Mouse (Mus musculus): ENCODE measurements around the gene Hoxd4. TPM values are rescaled to one million over a fixed set of nuclear protein-coding genes. Genes with fewer than 3 reads are reported as not detected.

The Hoxd4 gene
- total and polyA plus RNA-seq, 3 experiments: 16.7 to 72.3 (median 19.3) TPM

DNA sequence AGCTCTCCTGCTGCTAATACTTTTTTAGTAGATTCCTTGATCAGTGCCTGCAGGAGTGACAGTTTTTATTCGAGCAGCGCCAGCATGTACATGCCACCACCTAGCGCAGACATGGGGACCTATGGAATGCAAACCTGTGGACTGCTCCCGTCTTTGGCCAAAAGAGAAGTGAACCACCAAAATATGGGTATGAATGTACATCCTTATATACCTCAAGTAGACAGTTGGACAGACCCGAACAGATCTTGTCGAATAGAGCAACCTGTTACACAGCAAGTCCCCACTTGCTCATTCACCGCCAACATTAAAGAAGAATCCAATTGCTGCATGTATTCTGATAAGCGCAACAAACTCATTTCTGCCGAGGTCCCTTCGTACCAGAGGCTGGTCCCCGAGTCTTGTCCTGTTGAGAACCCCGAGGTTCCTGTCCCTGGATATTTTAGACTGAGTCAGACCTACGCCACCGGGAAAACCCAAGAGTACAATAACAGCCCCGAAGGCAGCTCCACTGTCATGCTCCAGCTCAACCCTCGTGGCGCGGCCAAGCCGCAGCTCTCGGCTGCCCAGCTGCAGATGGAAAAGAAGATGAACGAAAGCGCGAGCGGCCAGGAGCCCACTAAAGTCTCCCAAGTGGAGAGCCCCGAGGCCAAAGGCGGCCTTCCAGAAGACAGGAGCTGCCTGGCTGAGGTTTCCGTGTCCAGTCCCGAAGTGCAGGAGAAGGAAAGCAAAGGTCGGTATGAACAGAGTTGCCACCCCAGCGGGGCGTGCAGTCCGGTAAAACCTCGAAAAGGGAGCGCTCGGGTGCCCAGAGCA lies 19.5 kb upstream of the Hoxd4 start:
- no peak for DNase-seq

GRCm38 (mm10) chr2:74692808-74693431 lies 18.8 kb upstream of the Hoxd4 start:
- no peak for DNase-seq

- no peak for DNase-seq
Measured at GRCm38 (mm10) chr2:74693432-74693827, 18.3 kb upstream of the Hoxd4 start.

GRCm38 (mm10) chr2:74694066-74694465 lies 17.7 kb upstream of the Hoxd4 start:
- no peak for DNase-seq

GRCm38 (mm10) chr2:74695383-74695782 lies 16.3 kb upstream of the Hoxd4 start:
- DNase-seq: no peak

DNA sequence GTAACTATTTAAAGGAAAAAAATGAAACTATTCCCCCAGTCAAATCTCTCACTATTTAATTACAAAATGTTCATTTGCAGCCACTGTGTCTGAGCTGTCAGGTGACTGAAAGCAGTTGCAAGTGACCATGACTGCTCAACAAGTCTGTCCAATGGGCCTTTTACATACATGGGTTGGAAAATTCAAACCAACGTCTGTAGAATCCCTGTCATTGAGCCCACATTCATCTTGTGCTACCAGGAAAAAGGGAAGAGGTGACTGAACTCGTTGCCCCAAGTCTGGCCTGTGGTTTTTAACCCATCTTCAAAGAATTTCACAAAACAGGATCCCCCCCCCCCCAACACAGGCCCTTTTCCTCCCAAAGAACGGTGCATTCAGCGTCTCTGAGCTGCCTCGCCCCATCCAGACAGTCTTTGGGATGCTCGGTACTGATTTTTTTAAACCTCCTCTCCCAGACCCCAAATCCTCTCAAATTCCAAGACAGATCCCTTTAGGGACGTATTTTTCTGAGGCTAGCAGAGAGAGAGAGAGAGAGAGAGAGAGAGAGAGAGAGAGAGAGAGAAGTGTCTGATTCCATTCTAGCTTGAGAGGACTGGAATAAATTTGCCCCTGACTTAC lies 15.8 kb upstream of the Hoxd4 start:
- DNase-seq: no peak

DNA sequence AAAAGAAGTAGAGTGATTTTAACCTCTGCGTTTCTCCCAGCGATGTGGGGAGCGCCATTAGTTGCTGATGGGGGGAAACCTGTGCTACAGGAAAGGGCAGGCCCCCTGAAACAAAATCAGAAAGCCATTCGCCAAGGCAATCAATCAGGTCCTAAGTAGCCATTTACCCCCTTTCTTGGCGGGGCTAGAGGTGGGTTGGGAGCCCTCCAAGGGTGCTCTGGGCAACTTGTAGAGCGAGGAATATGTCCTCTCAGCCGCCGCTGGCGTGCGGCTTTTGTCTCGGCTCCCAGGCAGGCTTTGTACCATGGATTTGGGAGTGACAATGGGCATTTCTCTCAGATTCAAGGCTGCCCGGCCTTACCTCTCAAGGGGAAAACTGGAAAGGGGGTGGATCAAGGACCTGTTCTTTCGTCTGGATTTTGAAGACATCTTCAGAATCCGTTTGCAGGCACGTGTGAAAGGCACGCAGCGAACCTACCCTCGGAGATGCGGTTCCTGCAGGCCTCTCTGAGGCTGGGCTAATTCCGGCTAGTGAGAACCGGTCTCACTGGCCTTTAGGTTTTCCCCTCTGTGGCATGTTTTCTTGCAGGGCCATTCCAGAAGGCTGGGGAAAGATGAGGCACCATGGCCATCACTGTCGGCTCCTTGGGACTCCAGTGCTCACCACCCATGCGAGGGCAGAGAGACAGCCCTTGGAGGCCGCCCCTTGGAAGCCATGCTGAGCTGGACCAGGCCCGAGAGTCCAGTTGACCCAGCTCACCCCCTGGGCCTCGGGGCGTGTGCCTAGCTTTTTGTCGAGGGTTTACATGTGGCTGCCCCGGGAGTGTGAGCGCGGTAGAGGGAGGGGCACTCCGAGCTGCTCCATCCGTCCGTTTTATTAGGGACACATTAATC lies 15.0 kb upstream of the Hoxd4 start:
- DNase-seq: no peak

- DNase-seq: peak; percentile 88
Measured at GRCm38 (mm10) chr2:74697567-74698121, 14.1 kb upstream of the Hoxd4 start, which contains the start of gene Hoxd9. Gene Hoxd9, plus strand, starts transcription at chr2:74697727.

DNA sequence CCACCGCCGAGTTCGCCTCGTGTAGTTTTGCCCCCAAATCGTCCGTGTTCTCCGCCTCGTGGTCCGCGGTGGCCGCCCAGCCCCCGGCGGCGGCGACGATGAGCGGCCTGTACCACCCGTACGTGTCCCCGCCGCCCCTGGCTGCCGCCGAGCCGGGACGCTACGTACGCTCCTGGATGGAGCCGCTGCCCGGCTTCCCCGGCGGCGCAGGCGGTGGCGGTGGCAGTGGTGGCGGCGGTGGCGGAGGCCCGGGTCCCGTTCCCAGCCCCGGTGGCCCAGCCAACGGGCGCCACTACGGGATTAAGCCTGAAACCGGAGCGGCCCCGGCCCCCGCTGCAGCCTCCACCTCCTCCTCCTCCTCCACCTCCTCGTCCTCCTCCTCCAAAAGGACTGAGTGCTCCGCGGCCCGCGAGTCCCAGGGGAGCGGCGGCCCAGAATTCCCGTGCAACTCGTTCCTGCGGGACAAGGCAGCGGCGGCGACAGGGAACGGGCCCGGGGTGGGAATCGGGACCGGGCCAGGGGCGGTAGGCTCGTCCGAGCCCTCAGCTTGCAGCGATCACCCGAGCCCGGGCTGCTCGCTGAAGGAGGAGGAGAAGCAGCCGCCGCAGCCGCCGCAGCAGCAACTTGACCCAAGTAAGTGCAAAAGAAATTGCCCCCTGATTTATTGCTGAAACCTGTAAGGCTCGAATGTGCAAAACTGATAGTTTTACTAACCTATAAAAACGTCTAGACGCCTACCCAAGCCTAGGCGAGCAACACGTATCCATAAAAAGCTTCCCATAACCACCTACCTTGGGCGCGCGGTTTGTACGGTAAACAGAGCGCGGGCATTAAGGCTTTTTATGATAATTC lies 13.3 kb upstream of the Hoxd4 start:
- peak; percentile 78 for DNase-seq

- peak; percentile 52 for DNase-seq
Measured at GRCm38 (mm10) chr2:74699053-74699430, 12.7 kb upstream of the Hoxd4 start.

DNA sequence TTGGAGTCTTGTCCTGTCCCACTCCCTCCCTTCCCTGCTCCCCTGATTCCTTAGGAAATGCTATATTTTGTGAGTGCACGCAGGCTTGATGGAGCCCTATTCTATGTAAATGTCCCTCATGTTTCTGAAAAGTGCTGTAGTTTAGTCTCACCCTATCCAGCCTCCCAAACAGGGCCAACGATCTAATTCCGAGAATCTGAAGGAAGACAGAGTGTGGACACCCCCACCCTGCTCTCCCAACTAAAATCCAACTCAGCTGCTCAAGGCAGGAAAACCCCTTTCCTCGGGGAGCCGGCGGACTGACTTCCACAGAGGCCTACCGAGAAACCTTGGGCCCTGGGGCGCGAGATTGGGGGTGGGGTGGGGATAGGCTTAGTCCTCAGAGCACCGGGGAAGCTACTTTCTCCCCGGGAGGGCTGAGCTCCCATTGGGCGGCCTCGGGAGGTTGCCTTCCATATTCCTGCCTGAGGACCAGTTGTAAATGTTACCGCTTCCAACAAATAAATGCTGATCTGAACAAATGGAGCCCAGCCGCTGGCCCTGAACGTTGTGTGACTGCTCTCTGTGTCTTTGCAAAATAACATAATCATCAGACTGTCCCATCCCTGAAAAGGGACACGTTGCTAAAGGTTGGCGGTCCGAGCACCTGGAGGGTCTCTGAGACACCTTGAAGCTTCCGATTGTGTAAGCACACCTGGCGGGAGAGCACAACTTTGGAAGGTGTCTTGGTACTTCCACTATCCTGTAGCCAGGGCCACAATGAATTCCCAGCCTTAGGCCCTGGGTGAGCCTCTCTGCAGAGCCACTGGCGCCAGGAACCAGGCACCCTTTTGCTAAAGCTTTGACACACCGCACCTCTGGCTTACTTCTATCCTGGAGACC lies 11.8 kb upstream of the Hoxd4 start:
- DNase-seq: no peak

GRCm38 (mm10) chr2:74700546-74701112 lies 11.1 kb upstream of the Hoxd4 start:
- DNase-seq: no peak

DNA sequence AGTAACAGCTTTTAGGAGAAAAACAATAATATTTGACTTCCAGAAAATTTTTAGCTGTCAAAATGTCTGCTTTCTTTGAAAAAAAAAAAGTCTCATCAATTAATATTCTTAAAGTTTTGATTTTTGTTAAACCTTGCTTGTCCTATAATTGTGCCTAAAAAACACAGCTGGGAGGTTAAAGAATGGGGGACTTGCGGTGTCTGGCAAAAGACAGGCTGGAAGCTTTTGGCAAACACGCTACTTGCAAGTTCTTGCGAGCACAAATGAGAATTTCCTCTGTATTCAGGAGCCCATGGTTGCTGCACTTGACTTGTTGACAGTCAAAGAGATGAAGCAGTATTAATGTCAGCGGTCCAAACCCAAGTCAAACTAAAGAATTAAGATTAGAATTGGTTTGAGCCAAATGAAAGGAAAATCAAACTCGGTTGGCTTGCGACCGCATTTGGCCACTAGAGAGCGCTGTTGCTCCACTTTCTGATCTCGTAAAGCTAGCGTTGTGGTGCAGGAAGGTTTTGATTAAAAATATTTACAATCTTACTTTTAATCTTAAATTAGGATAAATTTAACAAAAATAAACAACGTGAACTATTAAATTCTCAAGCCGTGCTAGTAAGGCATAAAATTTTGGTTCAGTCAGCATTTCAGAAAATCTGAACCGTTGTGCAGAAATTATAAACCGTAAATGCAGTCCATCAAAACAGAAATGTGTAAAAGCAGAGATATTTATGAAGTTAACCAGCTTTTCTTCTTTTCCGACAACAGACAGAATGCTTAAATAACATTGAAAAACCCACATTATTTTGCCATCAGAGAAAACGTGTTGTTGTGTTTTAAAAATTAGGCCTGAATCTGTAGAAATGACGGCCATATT lies 9.5 kb upstream of the Hoxd4 start:
- peak; percentile 72 for DNase-seq

- no peak for DNase-seq
Measured at GRCm38 (mm10) chr2:74702820-74703219, 8.9 kb upstream of the Hoxd4 start.

- DNase-seq: no peak
Measured at GRCm38 (mm10) chr2:74703317-74703716, 8.4 kb upstream of the Hoxd4 start.

DNA sequence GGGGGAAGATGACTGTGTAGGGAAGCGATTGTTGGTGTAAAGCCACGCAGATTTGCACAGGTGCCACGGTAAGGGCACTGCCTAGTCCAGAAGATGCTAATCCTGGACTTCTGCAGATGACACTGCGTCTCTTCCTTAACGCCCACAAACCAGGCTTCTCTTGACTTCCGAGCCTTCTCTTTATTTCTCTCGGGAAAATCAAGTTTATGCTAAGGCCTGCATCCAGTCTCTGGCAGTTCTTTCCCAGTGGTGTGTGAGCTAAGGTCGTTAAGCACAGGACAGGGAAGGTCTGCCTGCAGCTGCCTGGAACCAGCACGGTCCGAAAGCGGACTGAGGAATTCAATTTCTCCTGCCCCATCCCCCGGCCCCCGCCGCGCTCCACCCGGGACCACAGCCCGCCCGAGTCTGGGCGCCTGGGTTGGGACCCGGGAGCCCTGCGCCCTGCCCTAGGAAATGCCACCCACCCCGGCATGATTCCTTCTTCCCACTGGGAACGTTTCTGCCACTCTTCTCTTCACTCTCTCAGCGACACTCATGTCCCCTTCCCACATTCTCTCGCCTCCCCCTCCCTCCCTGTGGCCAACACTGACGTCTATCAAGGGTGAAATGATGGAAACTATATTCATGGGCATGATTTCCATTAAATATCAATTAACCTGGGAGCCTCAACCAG lies 7.9 kb upstream of the Hoxd4 start:
- DNase-seq: no peak

DNA sequence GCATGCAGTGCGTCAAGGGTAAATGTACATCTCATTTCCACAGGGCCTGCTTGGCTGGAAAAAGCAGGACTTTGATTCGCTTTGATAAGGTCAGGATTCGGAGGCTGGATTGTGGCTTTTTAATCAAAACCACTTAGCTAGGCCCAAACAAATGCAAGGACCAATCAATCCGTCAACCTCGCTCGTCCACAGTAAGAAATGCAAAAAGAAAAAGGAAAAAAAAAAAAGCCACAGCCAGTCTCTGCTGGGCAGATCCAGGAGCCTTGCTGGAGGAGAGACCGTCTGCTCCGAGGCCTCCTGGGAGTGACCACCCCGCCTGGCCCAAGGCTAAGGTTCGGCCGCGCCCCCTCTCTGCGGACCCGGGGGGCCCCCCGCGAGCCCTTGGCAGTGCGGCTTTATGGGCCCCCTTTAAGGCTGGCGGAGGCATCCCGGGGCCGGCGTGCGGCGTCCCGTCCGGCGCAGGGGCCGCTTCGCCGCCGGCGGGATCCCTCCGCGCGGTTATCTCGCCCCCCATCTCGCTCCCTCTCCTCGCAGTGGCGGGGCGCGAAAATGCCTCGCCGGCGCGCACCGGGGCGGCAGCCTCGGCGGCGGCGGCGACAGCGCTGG lies 7.2 kb upstream of the Hoxd4 start, which contains the start of gene Hoxd8:
Gene Hoxd8, plus strand, starts transcription at position 223 of the 606 bp plus-strand sequence.
- DNase-seq: peak; percentile 91
